In the genomic region with DNA sequence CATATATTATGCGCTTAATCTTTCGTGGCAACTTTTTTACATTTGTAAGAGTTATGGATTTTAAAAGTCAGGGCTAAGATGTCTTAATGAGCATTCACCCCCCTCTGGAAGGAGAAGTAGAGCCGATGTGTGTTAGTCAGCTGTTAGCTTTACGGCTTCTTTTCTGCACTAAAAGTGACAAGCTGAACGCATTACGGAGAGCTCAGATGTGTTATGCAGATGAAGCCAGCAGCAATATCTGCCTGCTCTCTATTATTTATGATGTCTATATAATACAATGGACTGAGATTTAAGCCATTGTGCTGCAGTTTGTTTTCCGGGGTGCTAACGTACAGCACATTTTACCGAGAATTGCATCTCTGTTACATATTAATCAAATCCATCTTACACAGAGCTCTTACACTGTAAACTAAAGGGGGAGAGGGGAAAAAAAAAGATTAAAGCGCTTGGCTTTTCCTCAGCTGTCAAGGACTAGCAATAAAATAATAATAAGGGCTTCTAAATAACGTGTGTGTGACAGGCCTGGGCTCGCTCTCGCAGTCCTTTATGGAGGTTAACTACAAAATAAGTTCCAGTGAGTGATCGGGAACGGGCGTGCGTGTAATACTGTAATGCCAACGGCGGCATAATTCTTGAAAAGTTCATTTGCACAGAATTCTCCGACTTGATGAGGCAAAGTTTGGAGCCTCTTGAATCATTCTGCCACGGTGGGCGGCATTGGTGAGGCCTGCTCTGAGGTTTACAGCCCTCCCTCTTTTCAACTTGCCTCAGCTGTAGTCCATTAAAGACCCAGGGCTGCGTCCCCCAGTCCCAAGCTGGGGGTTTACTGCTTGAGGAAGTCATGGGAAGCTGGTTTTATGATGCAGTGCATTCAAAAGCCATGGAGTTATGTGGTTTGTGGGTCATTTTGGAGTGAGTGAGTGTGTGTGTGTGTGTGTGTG, we compare ENCODE assay signal across 14 mouse cellular contexts.
DNase-seq lines count a peak whose midpoint lies in the region; ATAC-seq and TF ChIP-seq lines count a peak whose summit lies in the region.
"Had no signal": no experiment of that assay in that cellular context is flagged by ENCODE, and none has a peak within 500 bp of the region (broad histone marks: within the 10 kb centered on the region; RNA-seq: fewer than 3 reads in every experiment).

No protein-coding gene starts in this region.

- ATAC-seq in kidney, embryonic 16.5 days (ENCODE audit: low FRiP score, low TSS enrichment), result peak; percentile 9; the same call in 1 of the 2 replicates
- ATAC-seq in embryonic facial prominence, embryonic 15.5 days (ENCODE audit: insufficient number of reproducible peaks, low FRiP score, low TSS enrichment, low read depth), result no peak
- peak; percentile 46; the same call in 1 of the 2 replicates for ATAC-seq in neural tube, embryonic 14.5 days (ENCODE audit: low read depth)

- no peak overlapping the region for H3K9ac ChIP-seq in kidney, embryonic 16.5 days (replicated peaks; ENCODE audit: low read length)
- no peak overlapping the region for H3K9ac ChIP-seq in embryonic facial prominence, embryonic 15.5 days
- no peak overlapping the region for H3K9ac ChIP-seq in neural tube, embryonic 14.5 days (replicated peaks; ENCODE audit: low read depth, low read length)
- H3K9ac ChIP-seq: hindbrain, embryonic 15.5 days; liver, embryonic 15.5 days had no signal

- H3K4me1 ChIP-seq in kidney, embryonic 16.5 days (ENCODE audit: insufficient read depth, low read length), result peaks cover 44% of the 10 kb centered on the region
- H3K4me1 ChIP-seq in kidney, adult 2 months (ENCODE audit: control insufficient read depth, insufficient read depth, low read length), result peaks cover 10% of the 10 kb centered on the region
- peaks cover 22% of the 10 kb centered on the region for H3K4me1 ChIP-seq in embryonic facial prominence, embryonic 15.5 days
- H3K4me1 ChIP-seq in limb, embryonic 10.5 days, result peaks cover 72% of the 10 kb centered on the region
- peaks cover 63% of the 10 kb centered on the region for H3K4me1 ChIP-seq in neural tube, embryonic 14.5 days (ENCODE audit: control insufficient read depth, insufficient read depth, low read length)
- H3K4me1 ChIP-seq: liver, embryonic 15.5 days had no signal

- intact Hi-C loops in heart, postnatal 10 days (cut with DNase I), result loop anchor here (5.0 kb wide), 1 partner anchor 44 kb away; no protein-coding TSS in a partner anchor

- no peaks in the 10 kb centered on the region for H3K36me3 ChIP-seq in kidney, embryonic 16.5 days (ENCODE audit: insufficient read depth, low read length)
- no peaks in the 10 kb centered on the region for H3K36me3 ChIP-seq in kidney, adult 2 months (ENCODE audit: control insufficient read depth, insufficient read depth, low read length)
- H3K36me3 ChIP-seq in embryonic facial prominence, embryonic 15.5 days, result no peaks in the 10 kb centered on the region
- no peaks in the 10 kb centered on the region for H3K36me3 ChIP-seq in limb, embryonic 10.5 days
- H3K36me3 ChIP-seq in neural tube, embryonic 14.5 days (ENCODE audit: control insufficient read depth, insufficient read depth, low read length), result no peaks in the 10 kb centered on the region
- H3K36me3 ChIP-seq: hindbrain, embryonic 15.5 days; liver, embryonic 15.5 days had no signal

- no peak overlapping the region for H3K4me3 ChIP-seq in kidney, embryonic 16.5 days (ENCODE audit: low read length)
- no peak overlapping the region for H3K4me3 ChIP-seq in kidney, adult 2 months (ENCODE audit: insufficient read depth, low read depth, low read length)
- H3K4me3 ChIP-seq in embryonic facial prominence, embryonic 15.5 days (replicated peaks), result no peak overlapping the region
- peak overlapping the region; percentile 33 for H3K4me3 ChIP-seq in limb, embryonic 10.5 days
- no peak overlapping the region for H3K4me3 ChIP-seq in neural tube, embryonic 14.5 days (ENCODE audit: low read depth, low read length)
- H3K4me3 ChIP-seq: gastrocnemius, adult 2 months; hindbrain, embryonic 15.5 days; liver, embryonic 15.5 days had no signal

- 20% methylated on average over 23 of the region's 23 CpGs for WGBS in kidney, embryonic 16.5 days
- WGBS in kidney, adult 2 months, result 51% methylated on average over 23 of the region's 23 CpGs
- 32% methylated on average over 23 of the region's 23 CpGs for WGBS in embryonic facial prominence, embryonic 15.5 days
- WGBS in limb, embryonic 10.5 days, result 22% methylated on average over 23 of the region's 23 CpGs
- 13% methylated on average over 23 of the region's 23 CpGs for WGBS in neural tube, embryonic 14.5 days

- no peak for DNase-seq in kidney, adult 2 months
- peak; percentile 78 for DNase-seq in limb, embryonic 10.5 days (ENCODE audit: low spot score)
- DNase-seq in thymus, adult 18-20 months, result no peak
- no peak for DNase-seq in heart, postnatal 10 days
- DNase-seq: adrenal gland, adult 8-10 months; gastrocnemius, adult 2 months; thymus, postnatal 25 days had no signal

- no peaks in the 10 kb centered on the region for H3K9me3 ChIP-seq in kidney, embryonic 16.5 days (ENCODE audit: low read length)
- no peaks in the 10 kb centered on the region for H3K9me3 ChIP-seq in embryonic facial prominence, embryonic 15.5 days (replicated peaks)
- H3K9me3 ChIP-seq in limb, embryonic 10.5 days (replicated peaks), result no peaks in the 10 kb centered on the region
- no peaks in the 10 kb centered on the region for H3K9me3 ChIP-seq in neural tube, embryonic 14.5 days (ENCODE audit: control insufficient read depth, low read length)
- H3K9me3 ChIP-seq: hindbrain, embryonic 15.5 days; liver, embryonic 15.5 days had no signal

- H3K27ac ChIP-seq in kidney, embryonic 16.5 days (ENCODE audit: low read length), result 0 out of 2 replicates have a peak overlapping the region, but pooled peaks have one; percentile 2
- H3K27ac ChIP-seq in kidney, adult 2 months (ENCODE audit: insufficient read depth, low read depth, low read length), result no peak overlapping the region
- H3K27ac ChIP-seq in embryonic facial prominence, embryonic 15.5 days (replicated peaks), result peak overlapping the region; percentile 63; the same call in 1 of the 2 replicates
- H3K27ac ChIP-seq in limb, embryonic 10.5 days, result peak overlapping the region; percentile 66
- H3K27ac ChIP-seq in neural tube, embryonic 14.5 days (ENCODE audit: low read depth, low read length), result peak overlapping the region; percentile 28; the same call in 1 of the 2 replicates
- H3K27ac ChIP-seq: gastrocnemius, adult 2 months; hindbrain, embryonic 15.5 days; liver, embryonic 15.5 days had no signal

- TF ChIP-seq POLR2A in kidney, adult 2 months (IDR thresholded peaks at IDR 0.05; ENCODE audit: low read depth, low read length), result no peak

- TF ChIP-seq CTCF in kidney, adult 2 months (conservative IDR thresholded peaks at IDR 0.05; ENCODE audit: insufficient read depth, insufficient read length, low read depth, low read length), result no peak

- H3K27me3 ChIP-seq in kidney, embryonic 16.5 days (ENCODE audit: insufficient read depth, low read length), result 0 out of 2 replicates have a peak, but pooled peaks cover 3% of the 10 kb centered on the region
- no peaks in the 10 kb centered on the region for H3K27me3 ChIP-seq in kidney, adult 2 months (replicated peaks; ENCODE audit: control insufficient read depth, insufficient read depth, low read length)
- no peaks in the 10 kb centered on the region for H3K27me3 ChIP-seq in embryonic facial prominence, embryonic 15.5 days
- peaks cover 34% of the 10 kb centered on the region for H3K27me3 ChIP-seq in limb, embryonic 10.5 days (ENCODE audit: low read depth, poor library complexity, severe bottlenecking)
- H3K27me3 ChIP-seq in neural tube, embryonic 14.5 days (ENCODE audit: control insufficient read depth, insufficient read depth, low read length), result no peaks in the 10 kb centered on the region
- H3K27me3 ChIP-seq: CH12.LX; hindbrain, embryonic 15.5 days; liver, embryonic 15.5 days had no signal

- H3K4me2 ChIP-seq in kidney, embryonic 16.5 days (replicated peaks; ENCODE audit: low read depth, low read length), result peak overlapping the region; percentile 28
- no peak overlapping the region; the same call in 1 of the 2 replicates for H3K4me2 ChIP-seq in embryonic facial prominence, embryonic 15.5 days (replicated peaks)
- peak overlapping the region; percentile 1; the same call in 1 of the 2 replicates for H3K4me2 ChIP-seq in neural tube, embryonic 14.5 days (ENCODE audit: low read depth, low read length)
- H3K4me2 ChIP-seq: heart, embryonic 11.5 days; hindbrain, embryonic 15.5 days; liver, embryonic 15.5 days had no signal
